Mouse (Mus musculus) stomach, postnatal 0 days (tissue): ENCODE results near the gene Tmed6. TPM values are rescaled to one million over a fixed set of nuclear protein-coding genes. Genes with fewer than 3 reads are reported as not detected.
A peak's percentile ranks its signal among the peaks of the same experiment; 100 is the strongest.

ENCODE experiments used
- ATAC-seq: fragments of 200-750 bp; cut with Nextera tagmentation; 2 replicates; pipeline ENCODE4 v1.8.0; 2017; ENCODE audit not compliant: low FRiP score, low TSS enrichment
- DNase-seq: peaks from one replicate; pipeline ENCODE4 v3.0.0-alpha.2; 2016; ENCODE audit warnings: low spot score
- H3K27ac ChIP-seq: fragments of 300-500 bp; sonication (generic); replicated peaks from 2 replicates; pipeline ENCODE4 v1.5.1; 2014; ENCODE audit warnings: mild to moderate bottlenecking, control low read depth
- H3K27me3 ChIP-seq: fragments of 300-500 bp; sonication (generic); 2 replicates; pipeline ENCODE4 v1.6.1; 2014; ENCODE audit warnings: low read length; ENCODE audit not compliant: control insufficient read depth, insufficient read depth
- H3K36me3 ChIP-seq: fragments of 300-500 bp; sonication (generic); 2 replicates; pipeline ENCODE4 v1.6.1; 2014; ENCODE audit warnings: low read length, mixed read lengths; ENCODE audit not compliant: control insufficient read depth, insufficient read depth
- H3K4me1 ChIP-seq: fragments of 300-500 bp; sonication (generic); replicated peaks from 2 replicates; pipeline ENCODE4 v1.6.1; 2014; ENCODE audit warnings: antibody characterized with exemption; ENCODE audit not compliant: control insufficient read depth, insufficient read depth
- H3K4me2 ChIP-seq: fragments of 300-500 bp; sonication (generic); replicated peaks from 2 replicates; pipeline ENCODE4 v1.6.1; 2014; ENCODE audit warnings: low read depth, mild to moderate bottlenecking, control low read depth, moderate library complexity
- H3K4me3 ChIP-seq: fragments of 300-500 bp; sonication (generic); 2 replicates; pipeline ENCODE4 v1.5.1; 2014; ENCODE audit warnings: low read depth, low read length, control low read depth
- H3K9ac ChIP-seq: fragments of 300-500 bp; sonication (generic); 2 replicates; pipeline ENCODE4 v1.6.1; 2014; ENCODE audit warnings: mild to moderate bottlenecking, low read length, control low read depth, mixed read lengths
- H3K9me3 ChIP-seq: fragments of 300-500 bp; sonication (generic); 2 replicates; pipeline ENCODE4 v1.6.1; 2016; ENCODE audit warnings: low read length; ENCODE audit not compliant: control insufficient read depth
- CTCF ChIP-seq: IDR thresholded peaks from 2 replicates; pipeline ENCODE4 v1.5.1; 2016; ENCODE audit warnings: antibody characterized with exemption, low read depth, mild to moderate bottlenecking, moderate library complexity
- EP300 ChIP-seq: optimal IDR thresholded peaks from 2 replicates; pipeline ENCODE3; 2016; ENCODE audit warnings: antibody characterized with exemption
- WGBS: fragments of 180-500 bp; shearing (Covaris S2); extraction: QIAGEN DNeasy Blood & Tissue Kit; methylation state at CpG from one replicate; pipeline ENCODE4 v1.1.7; 2014; 5-methylcytosine and 5-hydroxymethylcytosine counted together
- polyA plus RNA-seq: library from polyadenylated mRNA; unstranded; fragments of >200 nt; fragmentation: Nextera tagmentation; extraction: Ambion mirVana; gene quantifications from 2 replicates; pipeline ENCODE4 v1.2.1, GENCODE M21; 2015

The Tmed6 gene
- polyA plus RNA-seq, 1 experiment from 2014 or later = 79.6 TPM

- ATAC-seq = no peak
- 98% methylated on average over 17 of the region's 17 CpGs for WGBS
- peaks cover 15% of the 10 kb centered on the region for H3K36me3 ChIP-seq
- H3K27ac ChIP-seq = no peak overlapping the region
- H3K27me3 ChIP-seq = no peaks in the 10 kb centered on the region
- H3K4me3 ChIP-seq = no peak overlapping the region
- no peak overlapping the region for H3K4me2 ChIP-seq
- no peak for DNase-seq
- TF ChIP-seq EP300 = no peak
- TF ChIP-seq CTCF = peak; percentile 46
- no peaks in the 10 kb centered on the region for H3K9me3 ChIP-seq
- no peak overlapping the region for H3K9ac ChIP-seq
- H3K4me1 ChIP-seq = no peaks in the 10 kb centered on the region
These were observed 19.9 kb upstream of the Tmed6 start for GRCm38 (mm10) chr8:107085358-107085757.

- TF ChIP-seq CTCF (no peak), EP300 (no peak)
- H3K9ac ChIP-seq = no peak overlapping the region
- DNase-seq = no peak
- H3K4me1 ChIP-seq = no peaks in the 10 kb centered on the region
- H3K9me3 ChIP-seq = no peaks in the 10 kb centered on the region
- no peak overlapping the region for H3K4me3 ChIP-seq
- no peak overlapping the region for H3K4me2 ChIP-seq
- H3K27ac ChIP-seq = 0 out of 2 replicates have a peak overlapping the region, but pooled peaks have one; percentile 18
- peak; percentile 55 for ATAC-seq
- H3K27me3 ChIP-seq = no peaks in the 10 kb centered on the region
- peaks cover 32% of the 10 kb centered on the region for H3K36me3 ChIP-seq
- 81% methylated on average over 7 of the region's 7 CpGs for WGBS
These were observed 10.9 kb upstream of the Tmed6 start for GRCm38 (mm10) chr8:107076239-107076888.

GRCm38 (mm10) chr8:107074128-107074527 lies 8.7 kb upstream of the Tmed6 start:
- no peak for DNase-seq
- no peaks in the 10 kb centered on the region for H3K27me3 ChIP-seq
- no peak overlapping the region for H3K27ac ChIP-seq
- H3K9ac ChIP-seq = no peak overlapping the region
- WGBS = 88% methylated on average over 1 of the region's 1 CpGs
- H3K4me3 ChIP-seq = no peak overlapping the region
- no peak overlapping the region for H3K4me2 ChIP-seq
- H3K4me1 ChIP-seq = no peaks in the 10 kb centered on the region
- no peak for TF ChIP-seq EP300
- TF ChIP-seq CTCF = no peak
- ATAC-seq = no peak
- H3K9me3 ChIP-seq = no peaks in the 10 kb centered on the region
- H3K36me3 ChIP-seq = peaks cover 22% of the 10 kb centered on the region

GRCm38 (mm10) chr8:107073706-107074105 lies 8.3 kb upstream of the Tmed6 start:
- Histone ChIP-seq H3K4me2 (no peak overlapping the region), H3K27me3 (no peaks in the 10 kb centered on the region), H3K4me1 (no peaks in the 10 kb centered on the region), H3K9ac (no peak overlapping the region), H3K27ac (no peak overlapping the region), H3K36me3 (peaks cover 22% of the 10 kb centered on the region), H3K9me3 (no peaks in the 10 kb centered on the region), H3K4me3 (no peak overlapping the region)
- ATAC-seq (no peak), DNase-seq (no peak)
- no peak for TF ChIP-seq EP300
- no peak for TF ChIP-seq CTCF
- 78% methylated on average over 4 of the region's 4 CpGs for whole genome bisulfite sequencing

GRCm38 (mm10) chr8:107062613-107063012 lies 2.8 kb downstream of the Tmed6 start:
- ATAC-seq = peak; percentile 61; the same call in 1 of the 2 replicates
- Histone ChIP-seq H3K36me3 (peaks cover 4% of the 10 kb centered on the region; the same call in 1 of the 2 replicates), H3K27me3 (no peaks in the 10 kb centered on the region), H3K4me2 (no peak overlapping the region), H3K9ac (no peak overlapping the region), H3K4me1 (no peaks in the 10 kb centered on the region), H3K9me3 (no peaks in the 10 kb centered on the region), H3K27ac (no peak overlapping the region), H3K4me3 (no peak overlapping the region)
- no peak for DNase-seq
- TF ChIP-seq CTCF (no peak), EP300 (no peak)
- 45% methylated on average over 1 of the region's 1 CpGs for WGBS

GRCm38 (mm10) chr8:107056973-107057369 lies 8.5 kb downstream of the Tmed6 start:
- ATAC-seq (peak; percentile 70), DNase-seq (no peak)
- under 1% methylated on average over 33 of the region's 33 CpGs for WGBS
- H3K4me1 ChIP-seq = 0 out of 2 replicates have a peak, but pooled peaks cover 2% of the 10 kb centered on the region
- H3K27ac ChIP-seq = peak overlapping the region; percentile 67
- 0 out of 2 replicates have a peak, but pooled peaks have one; percentile 22 for TF ChIP-seq CTCF
- TF ChIP-seq EP300 = no peak
- H3K36me3 ChIP-seq = peaks cover 13% of the 10 kb centered on the region; the same call in 1 of the 2 replicates
- H3K27me3 ChIP-seq = no peaks in the 10 kb centered on the region
- H3K9me3 ChIP-seq = no peaks in the 10 kb centered on the region
- peak overlapping the region; percentile 85 for H3K9ac ChIP-seq
- H3K4me3 ChIP-seq = peak overlapping the region; percentile 96
- H3K4me2 ChIP-seq = peak overlapping the region; percentile 90
